Mouse (Mus musculus): ENCODE data around the gene Mgat5. TPM values are rescaled to one million over a fixed set of nuclear protein-coding genes. Genes with fewer than 3 reads are reported as not detected.

Gene Mgat5
- polyA plus RNA-seq, 1 experiment from 2014 or later, result 8.1 TPM

GRCm38 (mm10) chr1:127500701-127501100, 295.9 kb downstream of the Mgat5 start:
- WGBS, result 83% methylated on average over 17 of the region's 17 CpGs
- H3K9ac ChIP-seq (replicated peaks; ENCODE audit: low read length), result no peak overlapping the region
- no peak overlapping the region for H3K4me2 ChIP-seq (replicated peaks; ENCODE audit: low read depth, low read length)
- H3K9me3 ChIP-seq (ENCODE audit: low read length), result no peaks in the 10 kb centered on the region
- no peak overlapping the region for H3K4me3 ChIP-seq (ENCODE audit: low read length)
- no peak for ATAC-seq (ENCODE audit: low FRiP score, low TSS enrichment)
- no peaks in the 10 kb centered on the region for H3K4me1 ChIP-seq (ENCODE audit: insufficient read depth, low read length)
- no peaks in the 10 kb centered on the region for H3K36me3 ChIP-seq (ENCODE audit: insufficient read depth, low read length)
- H3K27me3 ChIP-seq (ENCODE audit: insufficient read depth, low read length), result no peaks in the 10 kb centered on the region; the same call in 1 of the 2 replicates
- H3K27ac ChIP-seq (ENCODE audit: low read length), result no peak overlapping the region

GRCm38 (mm10) chr1:127507042-127507650, 302.3 kb downstream of the Mgat5 start:
- H3K36me3 ChIP-seq (ENCODE audit: insufficient read depth, low read length), result no peaks in the 10 kb centered on the region
- H3K4me1 ChIP-seq (ENCODE audit: insufficient read depth, low read length), result no peaks in the 10 kb centered on the region
- no peaks in the 10 kb centered on the region for H3K27me3 ChIP-seq (ENCODE audit: insufficient read depth, low read length)
- no peak overlapping the region for H3K9ac ChIP-seq (replicated peaks; ENCODE audit: low read length)
- H3K27ac ChIP-seq (ENCODE audit: low read length), result no peak overlapping the region
- H3K9me3 ChIP-seq (ENCODE audit: low read length), result no peaks in the 10 kb centered on the region
- 80% methylated on average over 10 of the region's 10 CpGs for WGBS
- H3K4me2 ChIP-seq (replicated peaks; ENCODE audit: low read depth, low read length), result no peak overlapping the region
- H3K4me3 ChIP-seq (ENCODE audit: low read length), result no peak overlapping the region
- ATAC-seq (ENCODE audit: low FRiP score, low TSS enrichment), result no peak

- 63% methylated on average over 16 of the region's 16 CpGs for whole genome bisulfite sequencing
- no peaks in the 10 kb centered on the region for H3K9me3 ChIP-seq (ENCODE audit: low read length)
- no peaks in the 10 kb centered on the region for H3K27me3 ChIP-seq (ENCODE audit: insufficient read depth, low read length)
- H3K4me3 ChIP-seq (ENCODE audit: low read length), result no peak overlapping the region
- no peak for ATAC-seq (ENCODE audit: low FRiP score, low TSS enrichment)
- no peak overlapping the region for H3K27ac ChIP-seq (ENCODE audit: low read length)
- H3K4me2 ChIP-seq (replicated peaks; ENCODE audit: low read depth, low read length), result no peak overlapping the region
- H3K4me1 ChIP-seq (ENCODE audit: insufficient read depth, low read length), result no peaks in the 10 kb centered on the region
- H3K36me3 ChIP-seq (ENCODE audit: insufficient read depth, low read length), result no peaks in the 10 kb centered on the region
- H3K9ac ChIP-seq (replicated peaks; ENCODE audit: low read length), result no peak overlapping the region
These were observed 303.4 kb downstream of the Mgat5 start for GRCm38 (mm10) chr1:127508067-127508739.

- no peak overlapping the region for H3K4me2 ChIP-seq (replicated peaks; ENCODE audit: low read depth, low read length)
These were observed 304.1 kb downstream of the Mgat5 start for GRCm38 (mm10) chr1:127508921-127509320.

GRCm38 (mm10) chr1:127511362-127511761, 306.5 kb downstream of the Mgat5 start:
- no peak overlapping the region for H3K4me3 ChIP-seq (ENCODE audit: low read length)
- no peak overlapping the region for H3K9ac ChIP-seq (replicated peaks; ENCODE audit: low read length)
- H3K27me3 ChIP-seq (ENCODE audit: insufficient read depth, low read length), result no peaks in the 10 kb centered on the region
- H3K4me2 ChIP-seq (replicated peaks; ENCODE audit: low read depth, low read length), result no peak overlapping the region
- WGBS, result 78% methylated on average over 6 of the region's 6 CpGs
- H3K36me3 ChIP-seq (ENCODE audit: insufficient read depth, low read length), result no peaks in the 10 kb centered on the region
- no peaks in the 10 kb centered on the region for H3K4me1 ChIP-seq (ENCODE audit: insufficient read depth, low read length)
- no peak overlapping the region for H3K27ac ChIP-seq (ENCODE audit: low read length)
- ATAC-seq (ENCODE audit: low FRiP score, low TSS enrichment), result no peak
- peaks cover 6% of the 10 kb centered on the region for H3K9me3 ChIP-seq (ENCODE audit: low read length)

More at GRCm38 (mm10) chr1:127508921-127509320, 304.1 kb downstream of the Mgat5 start:
- Histone ChIP-seq H3K4me1 (ENCODE audit: insufficient read depth, low read length) (no peaks in the 10 kb centered on the region), H3K36me3 (ENCODE audit: insufficient read depth, low read length) (no peaks in the 10 kb centered on the region), H3K27ac (ENCODE audit: low read length) (no peak overlapping the region), H3K27me3 (ENCODE audit: insufficient read depth, low read length) (no peaks in the 10 kb centered on the region), H3K9me3 (ENCODE audit: low read length) (no peaks in the 10 kb centered on the region), H3K4me3 (ENCODE audit: low read length) (no peak overlapping the region), H3K9ac (replicated peaks; ENCODE audit: low read length) (no peak overlapping the region)
- whole genome bisulfite sequencing, result 80% methylated on average over 8 of the region's 8 CpGs
- ATAC-seq (ENCODE audit: low FRiP score, low TSS enrichment), result no peak

GRCm38 (mm10) chr1:127512709-127513108, 307.9 kb downstream of the Mgat5 start:
- Histone ChIP-seq H3K9me3 (ENCODE audit: low read length) (peaks cover 9% of the 10 kb centered on the region), H3K36me3 (ENCODE audit: insufficient read depth, low read length) (no peaks in the 10 kb centered on the region), H3K4me1 (ENCODE audit: insufficient read depth, low read length) (no peaks in the 10 kb centered on the region), H3K4me2 (replicated peaks; ENCODE audit: low read depth, low read length) (no peak overlapping the region), H3K4me3 (ENCODE audit: low read length) (no peak overlapping the region), H3K27ac (ENCODE audit: low read length) (no peak overlapping the region), H3K27me3 (ENCODE audit: insufficient read depth, low read length) (no peaks in the 10 kb centered on the region), H3K9ac (replicated peaks; ENCODE audit: low read length) (no peak overlapping the region)
- 75% methylated on average over 6 of the region's 6 CpGs for WGBS
- ATAC-seq (ENCODE audit: low FRiP score, low TSS enrichment), result no peak

- no peaks in the 10 kb centered on the region for H3K27me3 ChIP-seq (ENCODE audit: insufficient read depth, low read length)
- H3K36me3 ChIP-seq (ENCODE audit: insufficient read depth, low read length), result no peaks in the 10 kb centered on the region
- no peak for ATAC-seq (ENCODE audit: low FRiP score, low TSS enrichment)
- H3K4me2 ChIP-seq (replicated peaks; ENCODE audit: low read depth, low read length), result no peak overlapping the region
- peaks cover 9% of the 10 kb centered on the region for H3K9me3 ChIP-seq (ENCODE audit: low read length)
- H3K9ac ChIP-seq (replicated peaks; ENCODE audit: low read length), result no peak overlapping the region
- 74% methylated on average over 8 of the region's 8 CpGs for WGBS
- H3K27ac ChIP-seq (ENCODE audit: low read length), result no peak overlapping the region
- no peaks in the 10 kb centered on the region for H3K4me1 ChIP-seq (ENCODE audit: insufficient read depth, low read length)
- H3K4me3 ChIP-seq (ENCODE audit: low read length), result no peak overlapping the region
These were observed 308.3 kb downstream of the Mgat5 start for GRCm38 (mm10) chr1:127513140-127513539.

- Histone ChIP-seq H3K36me3 (ENCODE audit: insufficient read depth, low read length) (no peaks in the 10 kb centered on the region), H3K4me1 (ENCODE audit: insufficient read depth, low read length) (no peaks in the 10 kb centered on the region), H3K9ac (replicated peaks; ENCODE audit: low read length) (no peak overlapping the region), H3K9me3 (ENCODE audit: low read length) (peaks cover 9% of the 10 kb centered on the region), H3K27me3 (ENCODE audit: insufficient read depth, low read length) (no peaks in the 10 kb centered on the region), H3K4me2 (replicated peaks; ENCODE audit: low read depth, low read length) (no peak overlapping the region), H3K27ac (ENCODE audit: low read length) (no peak overlapping the region), H3K4me3 (ENCODE audit: low read length) (no peak overlapping the region)
- ATAC-seq (ENCODE audit: low FRiP score, low TSS enrichment), result no peak
- WGBS, result 82% methylated on average over 3 of the region's 3 CpGs
These were observed 308.8 kb downstream of the Mgat5 start for GRCm38 (mm10) chr1:127513664-127514063.

- H3K27me3 ChIP-seq (ENCODE audit: insufficient read depth, low read length), result no peaks in the 10 kb centered on the region
- 63% methylated on average over 3 of the region's 3 CpGs for WGBS
- no peaks in the 10 kb centered on the region for H3K4me1 ChIP-seq (ENCODE audit: insufficient read depth, low read length)
- H3K27ac ChIP-seq (ENCODE audit: low read length), result no peak overlapping the region
- peaks cover 9% of the 10 kb centered on the region for H3K9me3 ChIP-seq (ENCODE audit: low read length)
- no peaks in the 10 kb centered on the region for H3K36me3 ChIP-seq (ENCODE audit: insufficient read depth, low read length)
- H3K4me3 ChIP-seq (ENCODE audit: low read length), result no peak overlapping the region
- H3K9ac ChIP-seq (replicated peaks; ENCODE audit: low read length), result no peak overlapping the region
- ATAC-seq (ENCODE audit: low FRiP score, low TSS enrichment), result no peak
- no peak overlapping the region for H3K4me2 ChIP-seq (replicated peaks; ENCODE audit: low read depth, low read length)
These were observed 309.7 kb downstream of the Mgat5 start for GRCm38 (mm10) chr1:127514479-127514878.

GRCm38 (mm10) chr1:127514888-127515287, 310.1 kb downstream of the Mgat5 start:
- no peak for ATAC-seq (ENCODE audit: low FRiP score, low TSS enrichment)
- no peaks in the 10 kb centered on the region for H3K27me3 ChIP-seq (ENCODE audit: insufficient read depth, low read length)
- H3K36me3 ChIP-seq (ENCODE audit: insufficient read depth, low read length), result no peaks in the 10 kb centered on the region
- WGBS, result 97% methylated on average over 10 of the region's 10 CpGs
- no peaks in the 10 kb centered on the region for H3K4me1 ChIP-seq (ENCODE audit: insufficient read depth, low read length)
- H3K9ac ChIP-seq (replicated peaks; ENCODE audit: low read length), result no peak overlapping the region
- no peak overlapping the region for H3K4me3 ChIP-seq (ENCODE audit: low read length)
- peaks cover 9% of the 10 kb centered on the region for H3K9me3 ChIP-seq (ENCODE audit: low read length)
- no peak overlapping the region for H3K4me2 ChIP-seq (replicated peaks; ENCODE audit: low read depth, low read length)
- no peak overlapping the region for H3K27ac ChIP-seq (ENCODE audit: low read length)
